Mouse (Mus musculus): ENCODE data around the gene Snx25. TPM values are rescaled to one million over a fixed set of nuclear protein-coding genes. Genes with fewer than 3 reads are reported as not detected.

The Snx25 gene
- polyA plus RNA-seq (2016; fragmentation: Nextera tagmentation; extraction: Ambion mirVana), result 4.5 and 4.9 TPM in 2 replicates

GRCm38 (mm10) chr8:46152064-46153031 lies at the start of gene Snx25:
Gene Snx25 (minus strand): TSS chr8:46152159.
- H3K27me3 ChIP-seq (ENCODE audit: low read depth, poor library complexity, severe bottlenecking), result peaks cover 46% of the 10 kb centered on the region
- H3K4me1 ChIP-seq, result peaks cover 16% of the 10 kb centered on the region
- no peaks in the 10 kb centered on the region for H3K36me3 ChIP-seq
- 8% methylated on average over 87 of the region's 103 CpGs for WGBS
- peak within 1 kb of the TSS; percentile 85 for H3K4me3 ChIP-seq
- H3K27ac ChIP-seq (replicated peaks), result peak within 1 kb of the TSS; percentile 88
- no peaks in the 10 kb centered on the region for H3K9me3 ChIP-seq (replicated peaks)
- DNase-seq (ENCODE audit: low spot score), result peak; percentile 88

- Histone ChIP-seq H3K9me3 (replicated peaks) (no peaks in the 10 kb centered on the region), H3K4me3 (no peak overlapping the region), H3K36me3 (peaks cover 46% of the 10 kb centered on the region), H3K27ac (replicated peaks) (no peak overlapping the region), H3K4me1 (no peaks in the 10 kb centered on the region), H3K27me3 (ENCODE audit: low read depth, poor library complexity, severe bottlenecking) (no peaks in the 10 kb centered on the region)
- no peak for DNase-seq (ENCODE audit: low spot score)
- 93% methylated on average over 5 of the region's 5 CpGs for WGBS
Observed at GRCm38 (mm10) chr8:46197673-46198072, 45.7 kb upstream of the Snx25 start.

- no peak overlapping the region for H3K4me3 ChIP-seq
- H3K27me3 ChIP-seq (ENCODE audit: low read depth, poor library complexity, severe bottlenecking), result no peaks in the 10 kb centered on the region
- WGBS, result 94% methylated on average over 3 of the region's 3 CpGs
- no peak for DNase-seq (ENCODE audit: low spot score)
- H3K4me1 ChIP-seq, result no peaks in the 10 kb centered on the region
- H3K27ac ChIP-seq (replicated peaks), result no peak overlapping the region
- H3K9me3 ChIP-seq (replicated peaks), result no peaks in the 10 kb centered on the region
- peaks cover 46% of the 10 kb centered on the region for H3K36me3 ChIP-seq
Observed at GRCm38 (mm10) chr8:46196877-46197276, 44.9 kb upstream of the Snx25 start.

GRCm38 (mm10) chr8:46193100-46193499 lies 41.1 kb upstream of the Snx25 start:
- Histone ChIP-seq H3K9me3 (replicated peaks) (no peaks in the 10 kb centered on the region), H3K4me1 (no peaks in the 10 kb centered on the region), H3K36me3 (peaks cover 50% of the 10 kb centered on the region), H3K27ac (replicated peaks) (no peak overlapping the region), H3K27me3 (ENCODE audit: low read depth, poor library complexity, severe bottlenecking) (no peaks in the 10 kb centered on the region), H3K4me3 (no peak overlapping the region)
- no peak for DNase-seq (ENCODE audit: low spot score)
- WGBS, result 91% methylated on average over 8 of the region's 8 CpGs

DNA sequence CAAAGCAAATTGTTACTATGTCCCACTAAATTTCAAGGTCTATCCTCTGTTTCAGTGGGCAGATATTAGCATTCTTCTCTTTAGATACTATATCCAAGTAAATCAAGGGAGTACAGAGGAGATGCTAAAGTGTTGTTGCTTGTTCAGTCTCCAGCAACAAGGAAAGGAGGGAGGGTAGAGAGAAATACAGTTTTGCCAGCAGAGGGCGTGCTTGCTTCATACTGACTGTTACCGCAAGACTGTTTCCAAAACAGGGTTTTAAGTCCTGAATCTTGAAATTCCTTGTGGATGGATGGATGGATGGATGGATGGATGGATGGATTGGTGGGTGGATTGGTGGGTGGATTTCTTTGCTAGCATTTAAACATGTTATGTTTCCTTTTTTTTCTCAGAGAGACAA lies 33.4 kb upstream of the Snx25 start:
- 1% methylated on average over 2 of the region's 2 CpGs for WGBS
- DNase-seq (ENCODE audit: low spot score), result peak; percentile 46

DNA sequence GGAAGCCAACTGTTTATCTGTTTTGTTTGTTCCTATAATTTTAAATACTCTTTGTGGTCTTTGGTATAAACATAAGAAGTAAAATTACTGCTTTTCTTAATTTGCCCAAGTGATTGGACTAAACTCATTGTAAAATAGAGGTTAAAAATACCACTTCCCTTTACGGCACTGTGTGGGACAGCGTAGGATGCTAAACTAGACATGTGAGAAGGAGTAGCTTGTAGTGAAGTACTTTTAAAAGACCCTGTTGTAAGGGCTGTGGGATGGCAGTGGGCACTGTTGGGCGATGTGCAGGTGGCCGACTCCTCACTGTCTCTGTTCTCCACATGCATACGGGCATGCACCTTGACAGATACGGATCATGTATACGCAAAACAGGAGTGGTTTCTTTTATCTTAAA lies 28.2 kb upstream of the Snx25 start:
- no peak overlapping the region for H3K27ac ChIP-seq (replicated peaks)
- H3K36me3 ChIP-seq, result peaks cover 17% of the 10 kb centered on the region
- no peak overlapping the region for H3K4me3 ChIP-seq
- H3K4me1 ChIP-seq, result no peaks in the 10 kb centered on the region
- no peak for DNase-seq (ENCODE audit: low spot score)
- H3K9me3 ChIP-seq (replicated peaks), result no peaks in the 10 kb centered on the region
- no peaks in the 10 kb centered on the region for H3K27me3 ChIP-seq (ENCODE audit: low read depth, poor library complexity, severe bottlenecking)
- WGBS, result 94% methylated on average over 7 of the region's 7 CpGs

More for the DNA sequence above, 33.4 kb upstream of the Snx25 start:
- Histone ChIP-seq H3K9me3 (replicated peaks) (no peaks in the 10 kb centered on the region), H3K27ac (replicated peaks) (no peak overlapping the region), H3K4me1 (no peaks in the 10 kb centered on the region), H3K4me3 (no peak overlapping the region), H3K36me3 (peaks cover 13% of the 10 kb centered on the region), H3K27me3 (ENCODE audit: low read depth, poor library complexity, severe bottlenecking) (no peaks in the 10 kb centered on the region)

- Histone ChIP-seq H3K4me1 (no peaks in the 10 kb centered on the region), H3K27ac (replicated peaks) (no peak overlapping the region), H3K36me3 (peaks cover 34% of the 10 kb centered on the region), H3K27me3 (ENCODE audit: low read depth, poor library complexity, severe bottlenecking) (no peaks in the 10 kb centered on the region), H3K9me3 (replicated peaks) (no peaks in the 10 kb centered on the region), H3K4me3 (no peak overlapping the region)
- no peak for DNase-seq (ENCODE audit: low spot score)
- 81% methylated on average over 2 of the region's 2 CpGs for WGBS
Observed at GRCm38 (mm10) chr8:46173651-46174050, 21.7 kb upstream of the Snx25 start.

DNA sequence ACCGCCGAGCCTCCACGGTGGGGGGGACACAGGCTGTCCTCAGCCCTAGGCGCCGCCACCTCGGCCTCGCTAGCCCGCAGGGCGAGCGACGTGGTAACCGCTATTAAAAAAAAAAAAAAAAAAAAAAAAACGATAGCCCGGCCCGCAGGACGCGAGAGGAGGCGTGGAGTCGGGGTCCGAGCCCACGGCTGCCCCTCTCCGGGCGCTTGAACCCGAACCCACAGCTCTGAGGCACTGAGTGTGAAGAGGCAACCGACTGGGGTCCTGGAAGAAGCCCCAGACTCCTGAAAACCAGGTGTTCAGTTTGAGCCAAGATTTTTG lies 11.9 kb upstream of the Snx25 start:
- Histone ChIP-seq H3K4me3 (peak overlapping the region; percentile 77), H3K27me3 (ENCODE audit: low read depth, poor library complexity, severe bottlenecking) (no peaks in the 10 kb centered on the region), H3K27ac (replicated peaks) (peak overlapping the region; percentile 93), H3K9me3 (replicated peaks) (0 out of 2 replicates have a peak, but pooled peaks cover 3% of the 10 kb centered on the region), H3K4me1 (peaks cover 17% of the 10 kb centered on the region), H3K36me3 (no peaks in the 10 kb centered on the region)
- under 1% methylated on average over 25 of the region's 25 CpGs for WGBS
- DNase-seq (ENCODE audit: low spot score), result no peak

GRCm38 (mm10) chr8:46162953-46163869 lies 11.3 kb upstream of the Snx25 start:
- H3K27ac ChIP-seq (replicated peaks), result peak overlapping the region; percentile 93
- H3K36me3 ChIP-seq, result no peaks in the 10 kb centered on the region
- DNase-seq (ENCODE audit: low spot score), result peak; percentile 95
- H3K9me3 ChIP-seq (replicated peaks), result 0 out of 2 replicates have a peak, but pooled peaks cover 5% of the 10 kb centered on the region
- 2% methylated on average over 77 of the region's 77 CpGs for WGBS
- peak overlapping the region; percentile 77 for H3K4me3 ChIP-seq
- peaks cover 17% of the 10 kb centered on the region for H3K4me1 ChIP-seq
- H3K27me3 ChIP-seq (ENCODE audit: low read depth, poor library complexity, severe bottlenecking), result no peaks in the 10 kb centered on the region

DNA sequence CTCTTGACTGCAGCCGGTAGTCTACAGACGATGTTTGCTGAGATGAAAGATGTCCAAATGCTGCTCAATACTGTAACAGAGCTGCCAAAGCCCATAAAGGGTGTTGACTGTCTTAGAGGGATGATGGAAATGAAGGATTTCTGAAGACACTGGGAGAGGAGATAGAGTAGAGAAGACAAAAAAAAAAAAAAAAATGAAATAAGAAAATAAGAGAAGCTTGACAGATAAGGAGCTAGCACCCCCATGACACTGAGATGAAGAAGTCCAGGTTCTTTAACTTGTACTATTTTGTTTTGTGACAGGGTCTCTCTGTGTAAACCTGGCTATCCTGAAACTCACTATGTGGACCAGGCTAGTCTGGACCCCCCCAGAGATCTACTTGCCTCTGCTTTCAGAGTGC lies 1.1 kb upstream of the Snx25 start:
- H3K27me3 ChIP-seq (ENCODE audit: low read depth, poor library complexity, severe bottlenecking), result peaks cover 46% of the 10 kb centered on the region
- 24% methylated on average over 2 of the region's 2 CpGs for WGBS
- H3K4me3 ChIP-seq, result peak overlapping the region; percentile 85
- no peaks in the 10 kb centered on the region for H3K36me3 ChIP-seq
- peaks cover 16% of the 10 kb centered on the region for H3K4me1 ChIP-seq
- no peak overlapping the region for H3K27ac ChIP-seq (replicated peaks)
- no peaks in the 10 kb centered on the region for H3K9me3 ChIP-seq (replicated peaks)
- DNase-seq (ENCODE audit: low spot score), result no peak

- H3K27me3 ChIP-seq (ENCODE audit: low read depth, poor library complexity, severe bottlenecking), result peaks cover 46% of the 10 kb centered on the region
- no peaks in the 10 kb centered on the region for H3K36me3 ChIP-seq
- H3K4me1 ChIP-seq, result peaks cover 16% of the 10 kb centered on the region
- WGBS, result 2% methylated on average over 75 of the region's 75 CpGs
- H3K4me3 ChIP-seq, result peak within 1 kb of the TSS; percentile 85
- H3K9me3 ChIP-seq (replicated peaks), result no peaks in the 10 kb centered on the region
- DNase-seq (ENCODE audit: low spot score), result peak; percentile 73
- H3K27ac ChIP-seq (replicated peaks), result peak within 1 kb of the TSS; percentile 88
Observed at GRCm38 (mm10) chr8:46151202-46152062, 527 bp downstream of the Snx25 start, which contains the start of gene Cfap97. Gene Cfap97 (plus strand): TSS chr8:46151771.

GRCm38 (mm10) chr8:46149782-46150181 lies 2.2 kb downstream of the Snx25 start:
- Histone ChIP-seq H3K36me3 (no peaks in the 10 kb centered on the region), H3K27me3 (ENCODE audit: low read depth, poor library complexity, severe bottlenecking) (peaks cover 39% of the 10 kb centered on the region), H3K9me3 (replicated peaks) (no peaks in the 10 kb centered on the region), H3K4me3 (no peak overlapping the region), H3K27ac (replicated peaks) (no peak overlapping the region), H3K4me1 (peaks cover 16% of the 10 kb centered on the region)
- no peak for DNase-seq (ENCODE audit: low spot score)
- 84% methylated on average over 9 of the region's 9 CpGs for WGBS

Measured in midbrain, embryonic 10.5 days (tissue).